Mouse (Mus musculus) lung, embryonic 16.5 days (tissue): ENCODE measurements around the gene Tor2a. TPM values are rescaled to one million over a fixed set of nuclear protein-coding genes. Genes with fewer than 3 reads are reported as not detected.

ENCODE experiments used
- ATAC-seq: fragments of 200-750 bp; cut with Nextera tagmentation; 2 replicates; pipeline ENCODE4 v1.8.0; 2017; ENCODE audit warnings: low read depth, mild to moderate bottlenecking, moderate library complexity
- H3K27ac ChIP-seq: fragments of 300-500 bp; sonication (generic); 2 replicates; pipeline ENCODE4 v1.5.1; 2014; ENCODE audit warnings: mild to moderate bottlenecking, control low read depth, low read length
- H3K27me3 ChIP-seq: fragments of 300-500 bp; sonication (generic); 2 replicates; pipeline ENCODE4 v1.6.1; 2014; ENCODE audit warnings: low read depth, low read length, mixed read lengths; ENCODE audit not compliant: control insufficient read depth, insufficient read depth
- H3K36me3 ChIP-seq: fragments of 300-500 bp; sonication (generic); 2 replicates; pipeline ENCODE4 v1.6.1; 2014; ENCODE audit warnings: low read length; ENCODE audit not compliant: control insufficient read depth, insufficient read depth
- H3K4me1 ChIP-seq: fragments of 300-500 bp; sonication (generic); replicated peaks from 2 replicates; pipeline ENCODE4 v1.6.1; 2014; ENCODE audit warnings: low read length, mixed read lengths; ENCODE audit not compliant: control insufficient read depth, insufficient read depth
- H3K4me2 ChIP-seq: fragments of 300-500 bp; sonication (generic); 2 replicates; pipeline ENCODE4 v1.6.1; 2014; ENCODE audit warnings: low read depth, low read length, control low read depth
- H3K4me3 ChIP-seq: fragments of 300-500 bp; sonication (generic); 2 replicates; pipeline ENCODE4 v1.5.1; 2014; ENCODE audit warnings: mild to moderate bottlenecking, low read length, control low read depth
- H3K9ac ChIP-seq: fragments of 300-500 bp; sonication (generic); 2 replicates; pipeline ENCODE4 v1.6.1; 2014; ENCODE audit warnings: low read length, control low read depth
- H3K9me3 ChIP-seq: fragments of 300-500 bp; sonication (generic); 2 replicates; pipeline ENCODE4 v1.6.1; 2016; ENCODE audit warnings: low read length; ENCODE audit not compliant: control insufficient read depth
- WGBS: fragments of 180-500 bp; shearing (Covaris S2); extraction: QIAGEN DNeasy Blood & Tissue Kit; methylation state at CpG from one replicate; pipeline ENCODE4 v1.1.7; 2014; 5-methylcytosine and 5-hydroxymethylcytosine counted together
- polyA plus RNA-seq: library from polyadenylated mRNA; unstranded; fragments of >200 nt; fragmentation: Nextera tagmentation; extraction: Ambion mirVana; gene quantifications from 2 replicates; pipeline ENCODE4 v1.2.1, GENCODE M21; 2015

The Tor2a gene
- 61.7 and 63.5 TPM in 2 replicates for polyA plus RNA-seq

GRCm38 (mm10) chr2:32757056-32757845 is at the start of gene Tor2a:
TSS of gene Tor2a (plus strand) at chr2:32757234.
- peak within 1 kb of the TSS; percentile 86 for H3K27ac ChIP-seq
- peak within 1 kb of the TSS; percentile 80 for H3K4me3 ChIP-seq
- H3K4me2 ChIP-seq = peak within 1 kb of the TSS; percentile 66
- no peaks in the 10 kb centered on the region for H3K27me3 ChIP-seq
- peak; percentile 97 for ATAC-seq
- no peaks in the 10 kb centered on the region for H3K9me3 ChIP-seq
- peaks cover 3% of the 10 kb centered on the region; the same call in 1 of the 2 replicates for H3K4me1 ChIP-seq
- peaks cover 9% of the 10 kb centered on the region for H3K36me3 ChIP-seq
- under 1% methylated on average over 66 of the region's 66 CpGs for WGBS
- peak within 1 kb of the TSS; percentile 95 for H3K9ac ChIP-seq

- Histone ChIP-seq H3K27ac (no peak overlapping the region), H3K4me1 (peaks cover 9% of the 10 kb centered on the region), H3K27me3 (no peaks in the 10 kb centered on the region), H3K9me3 (no peaks in the 10 kb centered on the region), H3K36me3 (peaks cover 50% of the 10 kb centered on the region), H3K4me3 (no peak overlapping the region), H3K4me2 (no peak overlapping the region), H3K9ac (no peak overlapping the region)
- ATAC-seq = no peak
- WGBS = 30% methylated on average over 3 of the region's 3 CpGs
Observed at GRCm38 (mm10) chr2:32708643-32709042, 48.4 kb upstream of the Tor2a start.

DNA sequence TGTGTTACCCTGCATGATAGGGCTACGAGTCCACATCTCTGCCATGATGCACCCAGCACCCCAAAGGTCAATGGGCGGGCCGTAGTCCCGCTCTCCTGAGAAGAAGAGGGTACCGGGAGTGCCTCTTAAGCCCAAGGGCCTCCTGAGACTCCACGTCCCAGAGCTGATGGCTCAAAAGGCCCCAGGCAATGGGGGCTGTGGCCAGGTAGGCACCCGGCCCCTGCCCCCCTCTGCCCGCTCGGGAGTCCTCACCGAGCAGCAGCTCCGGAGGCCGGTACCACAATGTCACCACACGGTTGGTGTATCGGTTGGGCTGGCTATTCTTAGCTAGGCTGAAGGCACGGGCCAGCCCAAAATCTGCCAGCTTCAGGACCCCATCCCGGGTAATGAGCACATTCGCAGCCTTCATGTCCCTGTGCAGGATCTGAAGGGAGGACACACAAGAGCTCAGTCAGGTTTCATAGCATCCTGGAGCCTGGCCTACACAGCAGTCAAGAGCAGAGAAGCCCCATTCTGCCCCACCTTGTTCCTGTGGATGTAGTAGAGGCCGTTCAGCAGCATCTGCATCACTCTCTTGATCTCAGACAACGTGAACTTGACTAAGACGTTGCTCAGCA is 47.4 kb upstream of the Tor2a start:
- no peaks in the 10 kb centered on the region for H3K9me3 ChIP-seq
- no peak overlapping the region for H3K4me2 ChIP-seq
- peaks cover 15% of the 10 kb centered on the region for H3K4me1 ChIP-seq
- peaks cover 44% of the 10 kb centered on the region for H3K36me3 ChIP-seq
- H3K27ac ChIP-seq = no peak overlapping the region
- WGBS = 88% methylated on average over 20 of the region's 20 CpGs
- H3K27me3 ChIP-seq = no peaks in the 10 kb centered on the region
- H3K9ac ChIP-seq = no peak overlapping the region
- ATAC-seq = no peak
- no peak overlapping the region for H3K4me3 ChIP-seq

GRCm38 (mm10) chr2:32710425-32710824 is 46.6 kb upstream of the Tor2a start:
- Histone ChIP-seq H3K4me2 (no peak overlapping the region), H3K4me1 (peaks cover 15% of the 10 kb centered on the region), H3K27me3 (no peaks in the 10 kb centered on the region), H3K4me3 (no peak overlapping the region), H3K36me3 (peaks cover 38% of the 10 kb centered on the region), H3K27ac (no peak overlapping the region), H3K9ac (no peak overlapping the region), H3K9me3 (no peaks in the 10 kb centered on the region)
- 86% methylated on average over 5 of the region's 5 CpGs for WGBS
- no peak for ATAC-seq

DNA sequence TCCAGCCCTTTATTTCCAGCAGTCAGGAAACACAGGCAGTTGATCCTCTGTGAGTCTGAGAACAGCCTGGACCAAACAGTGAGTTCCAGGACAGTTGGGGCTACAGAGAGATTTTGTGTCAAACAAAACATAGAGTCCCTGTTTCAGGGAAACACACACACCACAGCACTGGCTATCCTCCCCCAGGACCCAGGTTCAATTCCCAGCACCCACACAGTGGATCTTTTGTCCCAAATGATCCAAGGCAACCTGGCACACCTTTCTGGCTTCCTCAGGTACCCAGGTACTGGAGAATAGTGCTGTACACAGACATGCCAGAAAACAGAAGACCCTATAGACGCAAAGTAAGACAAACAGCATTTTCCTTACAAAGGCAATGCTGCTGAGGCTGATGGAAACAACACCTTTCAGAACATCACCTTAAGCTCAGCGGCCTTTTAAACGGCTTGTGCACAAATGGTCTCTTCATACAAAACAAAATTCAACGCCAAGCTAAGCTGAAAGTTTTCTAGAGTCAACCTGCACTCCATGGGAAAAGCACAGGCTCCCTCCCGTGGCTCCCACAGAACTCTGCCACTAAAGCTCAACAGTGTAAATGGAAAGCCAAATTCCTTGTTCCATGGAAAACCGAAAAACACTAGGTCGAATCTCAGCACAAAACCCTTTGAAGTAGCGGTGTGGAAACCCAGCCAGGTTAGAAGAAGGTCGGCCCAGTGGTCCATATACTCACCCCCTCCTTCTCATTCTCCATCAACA is 45.6 kb upstream of the Tor2a start:
- Histone ChIP-seq H3K9me3 (no peaks in the 10 kb centered on the region), H3K36me3 (peaks cover 33% of the 10 kb centered on the region), H3K27me3 (no peaks in the 10 kb centered on the region), H3K27ac (peak overlapping the region; percentile 78; the same call in 1 of the 2 replicates), H3K4me2 (peak overlapping the region; percentile 82), H3K4me3 (peak overlapping the region; percentile 70), H3K9ac (peak overlapping the region; percentile 88), H3K4me1 (peaks cover 15% of the 10 kb centered on the region)
- 23% methylated on average over 9 of the region's 9 CpGs for WGBS
- ATAC-seq = no peak

DNA sequence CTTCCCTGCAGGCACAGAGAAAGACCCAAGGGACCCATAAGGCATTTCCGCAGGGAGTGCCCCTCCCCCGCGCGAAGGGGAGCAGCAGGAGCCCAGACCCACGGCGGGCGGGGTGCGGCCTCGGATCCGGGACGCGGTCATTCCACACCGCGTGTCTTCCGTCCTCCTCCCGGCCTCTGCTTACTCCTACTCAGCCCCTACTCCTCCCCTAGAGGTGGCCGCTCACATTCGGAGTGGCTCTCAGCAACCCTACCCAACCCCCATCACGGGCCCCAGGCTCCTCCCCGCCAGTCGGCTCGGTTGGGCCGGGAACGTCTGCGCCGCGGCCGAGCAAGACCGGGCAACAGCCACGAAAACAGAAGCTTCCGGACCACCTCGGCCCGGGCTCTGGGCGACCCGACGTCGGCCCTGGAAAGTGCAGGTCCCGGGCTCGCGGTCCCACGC is 44.9 kb upstream of the Tor2a start:
- ATAC-seq = peak; percentile 41
- WGBS = 0% methylated on average over 41 of the region's 41 CpGs
- peak overlapping the region; percentile 78 for H3K27ac ChIP-seq
- peak overlapping the region; percentile 70 for H3K4me3 ChIP-seq
- H3K4me1 ChIP-seq = peaks cover 15% of the 10 kb centered on the region
- H3K4me2 ChIP-seq = peak overlapping the region; percentile 82
- no peaks in the 10 kb centered on the region for H3K27me3 ChIP-seq
- H3K9me3 ChIP-seq = no peaks in the 10 kb centered on the region
- H3K36me3 ChIP-seq = peaks cover 28% of the 10 kb centered on the region
- H3K9ac ChIP-seq = peak overlapping the region; percentile 88

GRCm38 (mm10) chr2:32712586-32712933 is 44.5 kb upstream of the Tor2a start:
- Histone ChIP-seq H3K27me3 (no peaks in the 10 kb centered on the region), H3K9me3 (no peaks in the 10 kb centered on the region), H3K4me3 (peak overlapping the region; percentile 70), H3K9ac (peak overlapping the region; percentile 88), H3K27ac (peak overlapping the region; percentile 97), H3K4me1 (peaks cover 15% of the 10 kb centered on the region), H3K36me3 (peaks cover 26% of the 10 kb centered on the region), H3K4me2 (peak overlapping the region; percentile 82)
- 0% methylated on average over 30 of the region's 44 CpGs for WGBS
- ATAC-seq = peak; percentile 93

DNA sequence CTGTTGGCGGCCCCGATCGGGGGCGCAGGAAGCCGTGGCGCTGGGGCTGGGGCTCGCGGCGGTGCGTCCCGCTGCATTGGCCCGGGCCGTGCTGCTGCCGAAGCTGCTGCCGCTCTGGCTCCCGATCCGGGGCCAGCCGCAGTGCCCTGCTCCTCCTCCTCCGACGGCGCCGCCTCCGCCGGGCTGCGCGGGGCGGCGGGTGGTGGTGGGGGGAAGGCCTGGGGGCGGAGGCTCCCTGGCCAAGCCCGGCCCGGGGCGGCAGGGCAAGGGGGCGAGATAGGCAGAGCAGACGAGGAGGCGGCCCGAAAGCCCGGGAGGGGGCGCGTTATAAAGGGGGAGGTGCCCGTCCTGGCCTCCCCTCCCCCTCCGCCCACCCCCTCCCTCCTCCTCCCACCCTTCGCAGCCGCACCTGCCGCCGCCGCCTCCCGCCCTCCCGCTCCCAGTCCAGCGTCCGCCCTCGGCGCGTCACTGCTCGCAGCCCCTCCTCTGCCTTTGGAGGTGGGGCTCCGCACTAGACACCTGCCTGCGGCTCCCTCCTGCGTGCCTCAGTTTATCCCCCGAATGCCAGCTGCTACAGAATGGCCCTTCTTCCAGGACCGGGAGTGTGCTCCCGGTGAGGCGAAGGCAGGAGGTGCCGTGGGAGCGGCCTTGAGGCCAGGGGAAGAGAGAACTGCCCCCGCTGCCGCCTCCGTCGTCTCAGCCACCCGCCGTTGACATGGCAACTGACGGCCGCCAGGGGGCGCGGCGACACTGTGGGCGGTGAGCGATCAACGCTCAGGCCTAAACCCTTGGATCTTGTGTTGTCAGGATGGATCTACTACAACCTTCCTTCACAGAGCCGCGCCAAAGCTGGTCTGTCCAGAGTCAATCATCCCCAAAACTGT is 43.9 kb upstream of the Tor2a start, which contains the start of gene Cdk9:
Gene Cdk9, minus strand, starts transcription at position 143 of the 884 bp plus-strand sequence.
- peak; percentile 89 for ATAC-seq
- Histone ChIP-seq H3K27ac (peak within 1 kb of the TSS; percentile 97), H3K27me3 (no peaks in the 10 kb centered on the region), H3K9me3 (no peaks in the 10 kb centered on the region), H3K9ac (peak within 1 kb of the TSS; percentile 88), H3K36me3 (peaks cover 20% of the 10 kb centered on the region), H3K4me2 (peak within 1 kb of the TSS; percentile 82), H3K4me3 (peak within 1 kb of the TSS; percentile 70), H3K4me1 (peaks cover 15% of the 10 kb centered on the region)
- under 1% methylated on average over 46 of the region's 79 CpGs for WGBS
